ENCODE assay signal across 28 mouse cellular contexts in the genomic region with DNA sequence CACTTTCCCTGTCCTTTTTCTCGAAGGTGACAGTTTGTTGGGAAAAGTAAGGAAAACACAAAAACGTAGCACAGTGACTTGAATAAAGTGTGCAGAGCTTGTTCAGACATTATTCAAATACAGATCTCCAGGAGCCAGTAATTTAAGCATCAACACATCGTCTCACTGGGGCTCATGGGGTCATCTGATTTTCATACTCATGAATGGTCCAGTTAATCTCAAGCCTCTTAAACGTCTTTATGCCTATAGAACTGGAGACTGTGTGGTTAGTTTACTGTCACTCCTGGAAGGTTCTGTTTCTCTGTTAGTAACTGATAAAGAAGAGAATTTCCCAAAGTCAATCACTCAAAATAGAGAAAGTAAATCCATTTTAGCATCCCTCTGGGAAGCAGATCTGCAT.
"Had no signal": no experiment of that assay in that cellular context is flagged by ENCODE, and none has a peak within 500 bp of the region (broad histone marks: within the 10 kb centered on the region; RNA-seq: fewer than 3 reads in every experiment).

No protein-coding gene starts in this region.

- H3K4me1 ChIP-seq: embryonic facial prominence, embryonic 10.5 days; embryonic facial prominence, embryonic 12.5 days; embryonic facial prominence, embryonic 13.5 days; embryonic facial prominence, embryonic 15.5 days; forebrain, embryonic 10.5 days; forebrain, embryonic 13.5 days; forebrain, embryonic 15.5 days had no signal

- H3K9ac ChIP-seq: embryonic facial prominence, embryonic 12.5 days; embryonic facial prominence, embryonic 13.5 days; embryonic facial prominence, embryonic 15.5 days; forebrain, embryonic 12.5 days; forebrain, embryonic 13.5 days; forebrain, embryonic 15.5 days; forebrain, postnatal 0 days had no signal

- H3K4me3 ChIP-seq: embryonic facial prominence, embryonic 10.5 days; embryonic facial prominence, embryonic 12.5 days; embryonic facial prominence, embryonic 13.5 days; embryonic facial prominence, embryonic 15.5 days; erythroblast, embryonic 14.5 days; forebrain, embryonic 10.5 days; forebrain, embryonic 12.5 days; forebrain, embryonic 13.5 days; forebrain, embryonic 15.5 days; gastrocnemius, adult 2 months had no signal

- ATAC-seq: forebrain, embryonic 13.5 days; forebrain, embryonic 14.5 days; forebrain, embryonic 15.5 days; forebrain, embryonic 16.5 days; forebrain, postnatal 0 days had no signal

- H3K27me3 ChIP-seq: embryonic facial prominence, embryonic 12.5 days; embryonic facial prominence, embryonic 13.5 days; embryonic facial prominence, embryonic 15.5 days; forebrain, embryonic 12.5 days; forebrain, embryonic 13.5 days; forebrain, embryonic 15.5 days had no signal

- H3K27ac ChIP-seq: embryonic facial prominence, embryonic 10.5 days; embryonic facial prominence, embryonic 12.5 days; embryonic facial prominence, embryonic 13.5 days; embryonic facial prominence, embryonic 15.5 days; forebrain, embryonic 10.5 days; forebrain, embryonic 12.5 days; forebrain, embryonic 13.5 days; forebrain, embryonic 15.5 days; gastrocnemius, adult 2 months had no signal

- DNase-seq: cerebellum, adult 18-20 months; cerebellum, adult 2 months; cerebellum, adult 8-10 months; cerebellum, adult 9-10 months; cerebellum, adult 9-11 months; cerebellum, postnatal 10 days; cerebellum, postnatal 14 days; cerebellum, postnatal 25 days; cerebellum, postnatal 36 days; embryo, embryonic 11 days; forebrain, postnatal 0 days; gastrocnemius, adult 2 months; gastrocnemius, postnatal 10 days; gastrocnemius, postnatal 14 days; gastrocnemius, postnatal 25 days; gastrocnemius, postnatal 36 days; heart, adult 11 months had no signal

- H3K9me3 ChIP-seq: embryonic facial prominence, embryonic 10.5 days; embryonic facial prominence, embryonic 12.5 days; embryonic facial prominence, embryonic 13.5 days; embryonic facial prominence, embryonic 15.5 days; forebrain, embryonic 10.5 days; forebrain, embryonic 13.5 days; forebrain, embryonic 15.5 days had no signal

- H3K4me2 ChIP-seq: embryonic facial prominence, embryonic 12.5 days; embryonic facial prominence, embryonic 13.5 days; embryonic facial prominence, embryonic 15.5 days; forebrain, embryonic 12.5 days; forebrain, embryonic 13.5 days; forebrain, embryonic 15.5 days had no signal

- H3K36me3 ChIP-seq: embryonic facial prominence, embryonic 10.5 days; embryonic facial prominence, embryonic 12.5 days; embryonic facial prominence, embryonic 13.5 days; embryonic facial prominence, embryonic 15.5 days; forebrain, embryonic 10.5 days; forebrain, embryonic 12.5 days; forebrain, embryonic 15.5 days had no signal
